Mouse (Mus musculus) spleen, adult 2 months (tissue): Measurements from ENCODE around the gene Acsl6.

Experiments used
- CTCF ChIP-seq: fragments of 200-500 bp; IDR thresholded peaks from 2 replicates; pipeline ENCODE4 v1.5.1; 2011; ENCODE audit warnings: mild to moderate bottlenecking, inconsistent platforms; ENCODE audit not compliant: insufficient read depth, insufficient read length, insufficient replicate concordance; ENCODE audit errors: extremely low read depth
- POLR2A ChIP-seq: fragments of 200-500 bp; IDR thresholded peaks from 2 replicates; pipeline ENCODE4 v1.6.1; 2011; ENCODE audit warnings: low read depth, low read length, inconsistent platforms

DNA sequence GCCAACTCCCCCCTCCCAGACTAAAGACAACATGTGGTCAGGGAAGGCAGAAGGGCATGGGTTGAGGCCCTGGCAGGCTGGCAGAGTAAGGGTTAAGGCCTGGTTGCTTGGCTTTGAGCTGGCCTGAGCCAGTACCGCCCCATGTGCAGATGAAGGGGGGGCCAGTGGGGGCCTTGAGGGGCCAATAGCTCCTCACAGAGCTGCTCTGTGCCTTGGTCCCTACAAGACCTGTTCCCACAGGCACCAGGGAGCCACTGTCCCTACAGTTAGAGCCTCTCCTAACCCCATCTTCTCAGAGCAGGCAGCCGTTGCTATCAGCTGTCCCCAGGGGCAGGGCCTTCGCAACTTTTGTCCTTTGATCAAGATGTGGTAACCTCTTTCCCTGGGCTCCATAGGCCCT is 11.1 kb downstream of the Acsl6 start:
- TF ChIP-seq POLR2A = no peak
- TF ChIP-seq CTCF = no peak
